In the genomic region with DNA sequence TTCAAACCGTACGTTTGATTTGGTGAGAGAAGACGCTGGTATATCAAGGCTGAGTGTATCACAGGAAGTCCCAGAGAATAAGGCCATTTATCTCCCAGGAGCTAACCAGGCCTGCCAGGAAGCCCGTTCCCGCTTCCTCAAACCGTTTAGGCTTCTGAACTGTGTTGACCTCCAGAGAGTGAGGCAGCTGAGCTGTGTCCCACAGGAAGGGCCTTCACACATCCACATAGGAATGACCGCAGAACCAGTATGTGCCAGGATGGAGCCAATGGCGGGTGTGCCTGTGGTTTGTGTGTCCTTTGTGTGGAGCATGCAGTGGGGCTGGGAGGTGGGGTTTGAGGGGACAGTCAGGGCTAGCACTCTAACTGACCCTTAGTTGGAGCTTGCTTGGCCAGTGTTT, we compare ENCODE assay signal across 29 mouse cellular contexts.
DNase-seq lines count a peak whose midpoint lies in the region; ATAC-seq and TF ChIP-seq lines count a peak whose summit lies in the region.
"Had no signal": no experiment of that assay in that cellular context is flagged by ENCODE, and none has a peak within 500 bp of the region (broad histone marks: within the 10 kb centered on the region; RNA-seq: fewer than 3 reads in every experiment).

No protein-coding gene starts in this region.

- no peaks in the 10 kb centered on the region for H3K27me3 ChIP-seq in liver, embryonic 11.5 days (replicated peaks; ENCODE audit: control insufficient read depth, insufficient read depth, low read length)
- H3K27me3 ChIP-seq in liver, embryonic 12.5 days (replicated peaks) = no peaks in the 10 kb centered on the region
- H3K27me3 ChIP-seq in liver, postnatal 0 days (ENCODE audit: insufficient read depth, low read length) = no peaks in the 10 kb centered on the region
- H3K27me3 ChIP-seq: CH12.LX; embryonic facial prominence, embryonic 13.5 days; heart, embryonic 13.5 days; liver, embryonic 13.5 days had no signal

- no peaks in the 10 kb centered on the region for H3K4me1 ChIP-seq in liver, embryonic 11.5 days (replicated peaks; ENCODE audit: control insufficient read depth, insufficient read depth, low read length)
- H3K4me1 ChIP-seq in liver, embryonic 12.5 days = no peaks in the 10 kb centered on the region
- H3K4me1 ChIP-seq in liver, postnatal 0 days (ENCODE audit: insufficient read depth) = no peaks in the 10 kb centered on the region
- H3K4me1 ChIP-seq: embryonic facial prominence, embryonic 13.5 days; forebrain, embryonic 10.5 days; liver, embryonic 13.5 days had no signal

- H3K4me2 ChIP-seq in liver, embryonic 11.5 days = no peak overlapping the region
- no peak overlapping the region for H3K4me2 ChIP-seq in liver, embryonic 12.5 days
- no peak overlapping the region for H3K4me2 ChIP-seq in liver, postnatal 0 days (ENCODE audit: low read depth, low read length)
- H3K4me2 ChIP-seq: embryonic facial prominence, embryonic 13.5 days; heart, embryonic 13.5 days; liver, embryonic 13.5 days; midbrain, embryonic 11.5 days had no signal

- H3K36me3 ChIP-seq in liver, embryonic 11.5 days (ENCODE audit: control insufficient read depth, insufficient read depth, low read length) = no peaks in the 10 kb centered on the region
- no peaks in the 10 kb centered on the region for H3K36me3 ChIP-seq in liver, embryonic 12.5 days
- no peaks in the 10 kb centered on the region for H3K36me3 ChIP-seq in liver, postnatal 0 days (replicated peaks; ENCODE audit: insufficient read depth, low read length)
- H3K36me3 ChIP-seq: heart, embryonic 13.5 days; liver, embryonic 13.5 days had no signal

- WGBS in liver, embryonic 11.5 days = 41% methylated on average over 8 of the region's 8 CpGs
- WGBS in liver, embryonic 12.5 days (ENCODE audit: insufficient replicate concordance) = 43% methylated on average over 8 of the region's 8 CpGs
- 49% methylated on average over 8 of the region's 8 CpGs for WGBS in liver, postnatal 0 days (ENCODE audit: insufficient replicate concordance)

- ATAC-seq in liver, embryonic 11.5 days (replicated peaks; ENCODE audit: low FRiP score) = 0 out of 2 replicates have a peak, but pooled peaks have one; percentile 36
- ATAC-seq in liver, embryonic 12.5 days = no peak
- peak; percentile 13; the same call in 1 of the 2 replicates for ATAC-seq in liver, postnatal 0 days
- ATAC-seq: activated CD4-positive, CD25-positive, alpha-beta regulatory T cell, adult 4 months; forebrain, embryonic 16.5 days; hindbrain, embryonic 16.5 days; midbrain, embryonic 16.5 days had no signal

- H3K27ac ChIP-seq in liver, embryonic 11.5 days (ENCODE audit: low read depth, low read length) = no peak overlapping the region
- H3K27ac ChIP-seq in liver, embryonic 12.5 days = no peak overlapping the region
- no peak overlapping the region for H3K27ac ChIP-seq in liver, postnatal 0 days (ENCODE audit: low read depth)
- H3K27ac ChIP-seq: embryonic facial prominence, embryonic 13.5 days; forebrain, embryonic 10.5 days; gastrocnemius, adult 2 months; kidney, postnatal 0 days; liver, embryonic 13.5 days had no signal

- no peak overlapping the region for H3K4me3 ChIP-seq in liver, embryonic 11.5 days (ENCODE audit: low read depth, low read length)
- no peak overlapping the region for H3K4me3 ChIP-seq in liver, embryonic 12.5 days
- H3K4me3 ChIP-seq in liver, postnatal 0 days (ENCODE audit: low read depth, low read length) = no peak overlapping the region
- H3K4me3 ChIP-seq: embryonic facial prominence, embryonic 13.5 days; forebrain, embryonic 10.5 days; gastrocnemius, adult 2 months; heart, embryonic 13.5 days; liver, embryonic 13.5 days had no signal

- DNase-seq in adrenal gland, postnatal 14 days = peak; percentile 6
- no peak for DNase-seq in adrenal gland, adult 8-10 months
- peak; percentile 7 for DNase-seq in kidney, adult 9 months
- no peak for DNase-seq in kidney, postnatal 36 days
- DNase-seq in liver, embryonic 11.5 days (ENCODE audit: low spot score) = no peak
- no peak for DNase-seq in liver, postnatal 0 days
- DNase-seq: adrenal gland, adult 2 months; cerebellum, adult 9-10 months; cerebellum, postnatal 36 days; gastrocnemius, adult 2 months; gastrocnemius, postnatal 36 days; heart, adult 18-20 months; heart, postnatal 10 days; liver, embryonic 13.5 days; lung, postnatal 36 days; right cerebral cortex, adult 18-20 months; spleen, adult 18-20 months; thymus, postnatal 14 days had no signal

- no peak for TF ChIP-seq EP300 in liver, postnatal 0 days (IDR thresholded peaks at IDR 0.05; ENCODE audit: low read depth)

- no peak for TF ChIP-seq CTCF in liver, postnatal 0 days (IDR thresholded peaks at IDR 0.05; ENCODE audit: low read depth)

- no peak overlapping the region for H3K9ac ChIP-seq in liver, embryonic 11.5 days (ENCODE audit: low read depth, low read length)
- H3K9ac ChIP-seq in liver, embryonic 12.5 days = no peak overlapping the region
- H3K9ac ChIP-seq in liver, postnatal 0 days (replicated peaks) = no peak overlapping the region
- H3K9ac ChIP-seq: embryonic facial prominence, embryonic 13.5 days; heart, embryonic 13.5 days; liver, embryonic 13.5 days had no signal

- H3K9me3 ChIP-seq in liver, embryonic 11.5 days (ENCODE audit: control insufficient read depth, low read length) = no peaks in the 10 kb centered on the region
- H3K9me3 ChIP-seq in liver, embryonic 12.5 days (replicated peaks) = no peaks in the 10 kb centered on the region
- H3K9me3 ChIP-seq in liver, postnatal 0 days (ENCODE audit: low read length) = peaks cover 5% of the 10 kb centered on the region; the same call in 1 of the 2 replicates
- H3K9me3 ChIP-seq: embryonic facial prominence, embryonic 13.5 days; heart, embryonic 13.5 days had no signal

Comparison
In these comparisons a context has a peak if more than half of its experiments do, and no peak if none do; other contexts are left out.
1. DNase-seq: peak in adrenal gland, postnatal 14 days (single experiment) and kidney, adult 9 months (single experiment); none in adrenal gland, adult 8-10 months (single experiment), kidney, postnatal 36 days (0 of 2), liver, embryonic 11.5 days (single experiment) and liver, postnatal 0 days (single experiment).